Mouse (Mus musculus) erythroblast, embryonic 14.5 days (primary cell): ENCODE results near the gene Gm4981. TPM values are rescaled to one million over a fixed set of nuclear protein-coding genes. Genes with fewer than 3 reads are reported as not detected.
A peak's percentile ranks its signal among the peaks of the same experiment; 100 is the strongest.
"Not testable (repeated sequence)": the region's sequence is repeated elsewhere in the genome, so short reads cannot be mapped to it uniquely, and the experiment has no call there.

Source experiments
- H3K27me3 ChIP-seq: 2 replicates; pipeline ENCODE4 v1.6.1; 2012; ENCODE audit warnings: inconsistent platforms; ENCODE audit not compliant: control insufficient read depth
- H3K36me3 ChIP-seq: 2 replicates; pipeline ENCODE4 v1.6.1; 2012; ENCODE audit warnings: mild to moderate bottlenecking, inconsistent platforms; ENCODE audit not compliant: control insufficient read depth
- H3K4me1 ChIP-seq: 2 replicates; pipeline ENCODE4 v1.6.1; 2012; ENCODE audit warnings: inconsistent platforms; ENCODE audit not compliant: control insufficient read depth
- H3K4me3 ChIP-seq: replicated peaks from 2 replicates; pipeline ENCODE3; 2012; ENCODE audit warnings: moderate library complexity, mild to moderate bottlenecking, inconsistent platforms
- H3K9me3 ChIP-seq: 2 replicates; pipeline ENCODE4 v1.6.1; 2012; ENCODE audit warnings: low read length, inconsistent platforms, mixed read lengths; ENCODE audit not compliant: control insufficient read depth
- GATA1 ChIP-seq: IDR thresholded peaks from 2 replicates; pipeline ENCODE4 v1.6.1; 2012; ENCODE audit warnings: low read length, inconsistent platforms, mixed read lengths
- TAL1 ChIP-seq: IDR thresholded peaks from 3 replicates; pipeline ENCODE4 v1.6.1; 2012; ENCODE audit warnings: low read length, inconsistent platforms, mixed read lengths
- polyA plus RNA-seq: library from polyadenylated mRNA; stranded (reverse); fragments of >175 nt; gene quantifications from 2 replicates; pipeline ENCODE4 v1.2.3, GENCODE M21; 2012

Gene Gm4981
- not detected in 2 replicates for polyA plus RNA-seq

DNA sequence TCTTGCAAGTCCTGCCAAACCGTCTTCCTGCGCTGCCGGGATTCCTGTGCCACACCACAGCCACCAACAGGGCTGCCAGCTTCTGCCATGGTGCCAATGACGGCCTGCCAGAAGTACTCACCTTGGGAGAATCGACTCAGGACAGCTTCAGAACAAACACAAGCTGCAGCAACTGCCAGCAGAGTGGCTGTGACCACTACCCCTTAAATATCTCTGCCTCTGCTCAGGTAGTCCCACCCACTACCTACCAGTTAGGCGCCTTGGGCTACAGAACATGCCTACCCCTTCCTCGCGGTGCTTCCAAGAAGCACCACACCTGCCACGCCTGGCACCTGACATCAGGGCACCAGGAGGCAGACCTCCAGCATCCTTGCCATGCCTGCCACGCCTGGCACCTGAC lies at the start of gene Gm4981:
Gene Gm4981 (minus strand): TSS at position 89 of the 400 bp plus-strand sequence.
- Histone ChIP-seq H3K36me3 (no peaks in the 10 kb centered on the region), H3K27me3 (no peaks in the 10 kb centered on the region; the same call in 1 of the 2 replicates), H3K9me3 (peaks cover 31% of the 10 kb centered on the region), H3K4me1 (no peaks in the 10 kb centered on the region), H3K4me3 (no peak within 1 kb of the TSS)
- TF ChIP-seq GATA1: no peak
- no peak for TF ChIP-seq TAL1

DNA sequence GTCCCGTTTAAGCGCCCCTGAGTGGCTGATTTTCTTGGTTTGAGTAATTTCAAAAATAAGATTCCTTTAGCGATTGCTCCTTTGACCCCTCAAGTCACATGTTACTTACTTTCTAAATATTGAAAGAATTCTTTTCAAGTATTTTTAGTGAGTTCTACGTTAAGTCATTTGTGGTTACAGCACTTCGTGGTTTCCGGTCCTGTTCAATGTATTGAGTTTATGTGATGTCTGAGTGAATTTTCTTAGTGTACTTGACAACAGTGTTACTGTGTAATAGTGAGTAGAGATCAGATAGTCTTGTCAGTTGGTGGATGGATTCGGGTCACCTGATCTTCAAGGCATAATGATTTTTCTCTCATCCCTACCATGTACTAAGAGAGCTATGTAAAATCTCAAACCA lies 45.7 kb upstream of the Gm4981 start:
- TF ChIP-seq GATA1 (no peak), TAL1 (no peak)
- no peaks in the 10 kb centered on the region for H3K27me3 ChIP-seq
- H3K4me1 ChIP-seq: no peaks in the 10 kb centered on the region
- peaks cover 27% of the 10 kb centered on the region for H3K36me3 ChIP-seq
- H3K9me3 ChIP-seq: no peaks in the 10 kb centered on the region
- H3K4me3 ChIP-seq: no peak overlapping the region

DNA sequence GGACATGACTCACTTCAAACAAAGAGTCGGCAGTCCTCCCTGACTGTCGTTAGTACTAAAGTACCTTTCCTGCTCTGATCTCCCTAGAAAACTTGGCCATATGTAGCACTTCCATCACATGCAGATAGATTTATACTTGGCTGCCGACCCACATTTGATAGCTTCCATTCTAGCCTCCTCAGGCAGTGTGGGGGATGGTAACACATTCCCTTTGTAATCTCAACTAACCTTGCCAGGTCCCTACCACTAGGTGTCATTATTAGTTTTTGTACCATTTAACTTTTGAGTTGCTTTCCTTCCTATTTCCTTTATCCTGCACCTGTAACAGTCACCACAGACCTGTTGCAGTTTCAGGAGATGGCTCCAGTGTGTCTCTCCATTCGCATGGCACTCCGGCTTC lies 22.0 kb upstream of the Gm4981 start:
- H3K4me3 ChIP-seq: no peak overlapping the region
- H3K27me3 ChIP-seq: no peaks in the 10 kb centered on the region
- H3K9me3 ChIP-seq: no peaks in the 10 kb centered on the region
- peaks cover 14% of the 10 kb centered on the region for H3K36me3 ChIP-seq
- H3K4me1 ChIP-seq: peaks cover 15% of the 10 kb centered on the region
- TF ChIP-seq TAL1: no peak
- no peak for TF ChIP-seq GATA1

DNA sequence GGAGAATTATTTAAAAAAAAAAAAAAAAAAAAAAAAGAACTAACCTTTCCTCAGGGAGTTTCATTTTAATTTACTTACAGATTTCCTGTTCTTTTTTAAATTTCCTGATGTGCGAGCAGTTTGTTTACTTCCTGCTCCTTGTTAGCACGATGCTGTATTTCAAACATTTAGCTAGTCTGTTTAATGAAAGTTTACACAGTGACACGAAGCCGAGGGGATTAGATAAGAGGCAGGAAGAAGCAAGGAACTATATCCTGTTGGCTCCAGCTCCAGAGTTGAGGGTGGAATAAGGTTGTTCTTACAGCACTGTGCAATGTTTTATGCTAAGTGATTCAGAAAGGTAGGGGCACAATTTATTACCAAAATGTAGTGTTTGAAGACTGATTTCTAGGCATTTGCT lies 19.5 kb upstream of the Gm4981 start:
- Histone ChIP-seq H3K9me3 (no peaks in the 10 kb centered on the region), H3K27me3 (no peaks in the 10 kb centered on the region), H3K4me3 (peak overlapping the region; percentile 85), H3K36me3 (peaks cover 10% of the 10 kb centered on the region), H3K4me1 (peaks cover 15% of the 10 kb centered on the region)
- no peak for TF ChIP-seq GATA1
- TF ChIP-seq TAL1: no peak

DNA sequence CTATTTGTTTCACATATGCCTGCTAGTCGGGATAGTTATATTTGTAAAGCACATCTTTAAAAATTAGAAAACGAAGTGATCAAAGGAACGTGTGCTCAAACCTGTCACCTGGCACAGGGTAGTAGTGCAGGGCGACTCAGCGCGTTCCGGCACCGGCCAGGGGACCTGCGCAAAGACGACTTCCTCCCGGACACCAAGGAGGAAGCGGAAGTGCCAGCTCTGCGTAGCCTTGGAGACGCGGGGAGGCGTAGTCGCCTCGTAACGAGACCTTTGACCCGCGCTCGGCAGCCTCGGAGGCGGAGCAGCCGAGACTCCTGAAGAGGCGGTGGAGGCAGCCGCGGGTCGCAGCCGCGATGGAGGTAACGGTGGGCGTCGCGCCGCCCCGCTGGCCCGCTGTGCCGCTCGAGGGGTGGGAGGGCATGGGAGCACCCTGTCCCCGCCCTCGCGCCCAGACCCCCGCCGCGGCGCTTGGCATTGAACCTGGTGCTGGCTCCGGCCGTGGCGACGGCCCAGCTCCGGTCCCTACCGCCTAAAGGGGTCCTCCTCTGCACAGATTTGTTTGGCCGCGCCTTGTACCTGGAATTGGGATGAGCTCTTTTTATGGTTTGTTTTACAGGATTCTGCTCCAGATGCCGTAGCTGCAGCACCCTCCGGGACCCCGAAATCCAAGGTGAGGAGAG lies 18.9 kb upstream of the Gm4981 start, which contains the start of gene Gcc2:
Gene Gcc2 (plus strand): TSS at position 285 of the 680 bp plus-strand sequence.
- Histone ChIP-seq H3K36me3 (peaks cover 10% of the 10 kb centered on the region), H3K9me3 (no peaks in the 10 kb centered on the region), H3K4me1 (peaks cover 15% of the 10 kb centered on the region), H3K4me3 (peak within 1 kb of the TSS; percentile 85), H3K27me3 (no peaks in the 10 kb centered on the region)
- TF ChIP-seq GATA1 (no peak), TAL1 (no peak)

DNA sequence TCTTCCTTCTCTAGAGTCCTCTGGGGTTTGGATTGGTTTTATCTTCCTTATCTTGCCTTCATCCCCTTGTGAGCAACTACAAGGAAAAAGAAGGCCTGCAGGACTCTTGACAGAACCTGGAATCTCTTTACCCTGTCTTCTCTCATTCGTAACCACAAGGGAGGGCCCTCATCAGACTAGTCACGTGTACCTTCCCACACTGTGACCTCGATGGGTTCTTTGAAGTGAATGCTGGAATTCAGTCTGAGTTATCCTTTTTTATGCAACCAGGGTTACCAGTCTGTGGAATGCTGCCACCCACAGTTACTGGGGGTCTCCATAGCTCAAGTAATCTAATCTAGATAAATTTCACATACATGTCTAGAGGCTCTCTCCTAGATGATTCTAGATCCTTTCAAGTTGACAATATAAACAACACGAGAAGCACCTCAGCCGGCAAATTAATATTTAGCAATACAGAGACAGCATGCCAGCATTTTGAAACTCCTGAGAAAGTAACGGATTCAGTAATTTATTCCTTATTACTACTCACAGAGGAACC lies 18.2 kb upstream of the Gm4981 start:
- Histone ChIP-seq H3K9me3 (no peaks in the 10 kb centered on the region), H3K27me3 (no peaks in the 10 kb centered on the region), H3K4me3 (peak overlapping the region; percentile 85), H3K4me1 (peaks cover 15% of the 10 kb centered on the region), H3K36me3 (peaks cover 7% of the 10 kb centered on the region)
- TF ChIP-seq TAL1: no peak
- TF ChIP-seq GATA1: no peak

DNA sequence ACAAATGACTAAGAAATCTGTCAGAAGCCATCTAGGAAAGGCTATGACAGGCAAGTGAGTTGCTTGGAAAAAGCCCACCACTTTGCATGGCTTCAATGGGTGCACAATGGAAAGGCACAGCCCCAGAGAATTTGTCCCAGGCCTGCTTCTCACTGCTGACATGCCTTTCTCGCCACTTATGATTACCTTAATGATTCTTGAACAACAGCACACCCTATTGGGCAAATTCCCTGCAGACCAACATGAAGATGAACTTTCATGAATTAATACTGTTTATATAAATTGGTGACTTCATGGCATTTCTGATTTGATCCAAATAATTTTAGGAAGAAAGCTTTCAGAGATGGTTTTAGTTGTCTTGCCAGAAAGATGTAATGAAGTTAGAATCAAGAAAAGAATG lies 13.0 kb upstream of the Gm4981 start:
- Histone ChIP-seq H3K27me3 (no peaks in the 10 kb centered on the region), H3K36me3 (no peaks in the 10 kb centered on the region), H3K4me1 (peaks cover 2% of the 10 kb centered on the region), H3K4me3 (no peak overlapping the region), H3K9me3 (no peaks in the 10 kb centered on the region)
- TF ChIP-seq TAL1: no peak
- TF ChIP-seq GATA1: no peak

DNA sequence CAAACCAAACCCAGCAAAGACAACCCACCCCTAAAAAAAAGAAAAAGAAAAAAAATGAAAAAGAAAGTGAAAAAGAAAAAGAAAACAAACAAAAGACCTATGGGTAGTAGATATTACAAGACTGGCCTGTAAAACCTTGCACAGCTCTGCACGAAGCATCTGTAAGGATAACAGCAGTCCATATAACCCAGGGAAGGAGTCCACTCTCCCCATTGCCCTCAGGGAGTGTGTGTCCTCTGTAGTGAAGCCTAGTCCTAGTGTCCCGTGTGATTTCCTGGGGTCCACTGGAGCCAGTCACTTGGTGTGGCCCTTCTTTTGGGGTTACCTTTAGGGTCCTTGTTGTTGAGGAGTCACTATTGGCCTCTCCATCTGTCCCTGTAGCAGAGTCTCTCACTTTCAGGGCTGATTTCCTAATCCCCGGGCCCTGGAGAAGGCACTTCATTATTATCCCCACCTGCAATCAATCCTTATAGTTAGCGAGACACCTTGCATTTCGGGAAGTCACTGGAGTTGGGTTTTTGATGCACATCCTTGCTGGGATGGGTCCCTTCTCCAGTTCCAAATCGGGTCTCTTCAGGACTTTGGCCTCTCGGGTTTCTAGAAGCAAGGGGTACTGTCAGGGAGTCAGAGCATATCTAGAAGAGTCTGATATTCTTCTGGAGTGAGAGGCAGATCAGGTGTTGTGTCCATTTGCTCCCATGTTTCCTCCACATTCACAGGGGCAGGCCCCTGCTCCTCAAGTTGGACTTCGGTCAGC lies 2.7 kb upstream of the Gm4981 start:
- not testable (repeated sequence) for H3K4me1 ChIP-seq, H3K27me3 ChIP-seq, H3K36me3 ChIP-seq, H3K4me3 ChIP-seq
- H3K9me3 ChIP-seq: peaks cover 19% of the 10 kb centered on the region

DNA sequence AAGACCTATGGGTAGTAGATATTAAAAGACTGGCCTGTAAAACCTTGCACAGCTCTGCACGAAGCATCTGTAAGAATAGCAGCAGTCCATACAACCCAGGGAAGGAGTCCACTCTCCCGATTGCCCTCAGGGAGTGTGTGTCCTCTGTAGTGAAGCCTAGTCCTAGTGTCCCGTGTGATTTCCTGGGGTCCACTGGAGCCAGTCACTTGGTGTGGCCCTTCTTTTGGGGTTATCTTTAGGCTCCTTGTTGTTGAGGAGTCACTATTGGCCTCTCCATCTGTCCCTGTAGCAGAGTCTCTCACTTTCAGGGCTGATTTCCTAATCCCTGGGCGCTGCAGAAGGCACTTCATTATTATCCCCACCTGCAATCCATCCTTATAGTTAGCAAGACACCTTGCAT lies 1.5 kb downstream of the Gm4981 start:
- not testable (repeated sequence) for H3K27me3 ChIP-seq, H3K4me3 ChIP-seq, H3K36me3 ChIP-seq, H3K4me1 ChIP-seq
- peaks cover 35% of the 10 kb centered on the region for H3K9me3 ChIP-seq

DNA sequence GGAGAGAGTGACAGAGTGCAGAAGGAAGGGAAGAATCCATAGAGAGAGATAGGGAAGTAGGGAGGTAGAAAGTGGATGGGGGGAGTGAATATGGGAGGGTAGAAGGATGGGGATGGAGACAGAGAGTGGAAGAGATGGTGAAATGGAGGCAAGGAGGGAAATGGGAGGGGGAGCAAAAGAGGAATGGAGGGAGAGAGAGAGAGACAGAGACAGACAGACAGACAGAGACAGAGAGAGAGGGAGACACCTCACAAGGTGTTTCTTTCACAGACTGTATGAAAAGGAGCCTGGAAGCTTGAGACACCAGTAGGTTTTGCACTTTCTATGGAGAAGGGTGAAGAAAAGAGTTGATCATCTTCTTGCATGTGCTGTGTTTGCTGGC lies 2.8 kb downstream of the Gm4981 start:
- H3K36me3 ChIP-seq, H3K4me1 ChIP-seq, H3K27me3 ChIP-seq, H3K4me3 ChIP-seq: not testable (repeated sequence)
- H3K9me3 ChIP-seq: peaks cover 33% of the 10 kb centered on the region

DNA sequence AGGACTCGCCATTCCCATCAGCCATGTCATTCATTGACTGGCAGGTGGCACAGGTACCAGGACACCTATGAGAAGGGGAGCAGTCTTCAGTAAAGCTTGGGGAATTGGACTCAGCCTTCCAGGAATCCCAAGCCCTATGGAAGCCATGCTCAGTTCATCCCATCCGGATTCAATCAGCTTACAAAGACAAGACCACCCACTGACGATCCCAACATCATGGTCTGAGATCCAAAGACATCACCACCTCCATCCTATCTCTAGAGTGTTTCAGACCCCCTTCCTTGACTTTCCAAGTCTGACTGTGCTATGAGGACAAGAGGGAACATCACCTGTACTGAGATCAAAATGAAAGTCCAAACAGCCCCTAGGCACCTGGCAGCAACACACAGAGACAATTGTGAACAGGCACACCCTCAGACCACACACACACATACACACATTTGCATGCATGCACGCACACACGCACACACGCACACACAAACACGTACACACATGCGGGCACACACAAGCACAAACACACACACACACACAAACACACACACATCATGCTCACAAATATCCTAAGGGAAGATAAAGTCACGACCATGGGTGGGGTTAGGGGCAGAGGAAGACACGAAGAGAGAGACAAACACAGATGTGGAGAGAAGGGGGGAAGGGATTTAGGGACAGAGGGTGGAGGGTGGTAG lies 3.3 kb downstream of the Gm4981 start:
- H3K4me3 ChIP-seq, H3K27me3 ChIP-seq, H3K36me3 ChIP-seq, H3K4me1 ChIP-seq: not testable (repeated sequence)
- H3K9me3 ChIP-seq: peaks cover 31% of the 10 kb centered on the region

DNA sequence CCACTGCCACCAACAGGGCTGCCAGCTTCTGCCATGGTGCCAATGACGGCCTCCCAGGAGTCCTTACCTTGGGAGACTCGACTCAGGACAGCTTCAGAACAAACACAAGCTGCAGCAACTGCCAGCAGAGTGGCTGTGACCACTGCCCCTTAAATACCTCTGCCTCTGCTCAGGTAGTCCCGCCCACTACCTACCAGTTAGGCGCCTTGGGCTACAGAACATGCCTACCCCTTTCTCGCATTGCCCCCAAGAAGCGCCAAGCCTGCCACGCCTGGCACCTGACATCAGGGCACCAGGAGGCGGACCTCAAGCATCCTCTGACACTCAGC lies 3.9 kb downstream of the Gm4981 start, which contains the start of gene Duxf3:
Gene Duxf3 (minus strand): TSS at position 35 of the 329 bp plus-strand sequence.
- H3K27me3 ChIP-seq, H3K36me3 ChIP-seq, H3K4me1 ChIP-seq, H3K4me3 ChIP-seq: not testable (repeated sequence)
- H3K9me3 ChIP-seq: peaks cover 29% of the 10 kb centered on the region
